Mouse (Mus musculus) thymus, postnatal 14 days (tissue): ENCODE data around the gene Ppp1r12a.

Experiments used
- DNase-seq: peaks from one replicate; pipeline ENCODE4 v3.0.0; 2021

The Ppp1r12a gene

GRCm38 (mm10) chr10:108292651-108293050 is 130.7 kb downstream of the Ppp1r12a start:
- no peak for DNase-seq

- DNase-seq: no peak
Observed at GRCm38 (mm10) chr10:108293620-108294195, 131.7 kb downstream of the Ppp1r12a start.

- DNase-seq: no peak
Observed at GRCm38 (mm10) chr10:108294766-108295165, 132.8 kb downstream of the Ppp1r12a start.

GRCm38 (mm10) chr10:108296446-108296845 is 134.5 kb downstream of the Ppp1r12a start:
- DNase-seq: no peak

- no peak for DNase-seq
Observed at GRCm38 (mm10) chr10:108298261-108298660, 136.3 kb downstream of the Ppp1r12a start.

- no peak for DNase-seq
Observed at GRCm38 (mm10) chr10:108298841-108299545, 137.0 kb downstream of the Ppp1r12a start.

GRCm38 (mm10) chr10:108299828-108300227 is 137.8 kb downstream of the Ppp1r12a start:
- DNase-seq: no peak

- peak; percentile 77 for DNase-seq
Observed at GRCm38 (mm10) chr10:108300843-108301242, 138.8 kb downstream of the Ppp1r12a start.

- DNase-seq: no peak
Observed at GRCm38 (mm10) chr10:108307772-108308171, 145.8 kb downstream of the Ppp1r12a start.

- DNase-seq: no peak
Observed at GRCm38 (mm10) chr10:108310195-108310594, 148.2 kb downstream of the Ppp1r12a start.

GRCm38 (mm10) chr10:108311396-108311795 is 149.4 kb downstream of the Ppp1r12a start:
- DNase-seq: no peak

- no peak for DNase-seq
Observed at GRCm38 (mm10) chr10:108313845-108314244, 151.9 kb downstream of the Ppp1r12a start.

- DNase-seq: no peak
Observed at GRCm38 (mm10) chr10:108314396-108314795, 152.4 kb downstream of the Ppp1r12a start.

- DNase-seq: no peak
Observed at GRCm38 (mm10) chr10:108315236-108315635, 153.2 kb downstream of the Ppp1r12a start.

- no peak for DNase-seq
Observed at GRCm38 (mm10) chr10:108328356-108328755, 166.4 kb downstream of the Ppp1r12a start.

GRCm38 (mm10) chr10:108328983-108329382 is 167.0 kb downstream of the Ppp1r12a start:
- no peak for DNase-seq

GRCm38 (mm10) chr10:108329771-108330170 is 167.8 kb downstream of the Ppp1r12a start:
- no peak for DNase-seq

GRCm38 (mm10) chr10:108330964-108331363 is 169.0 kb downstream of the Ppp1r12a start:
- DNase-seq: no peak

- DNase-seq: peak; percentile 33
Observed at GRCm38 (mm10) chr10:108331784-108332561, 170.0 kb downstream of the Ppp1r12a start, which contains the start of gene Pawr. Gene Pawr, plus strand, starts transcription at chr10:108332121.

- DNase-seq: peak; percentile 14
Observed at GRCm38 (mm10) chr10:108332571-108333541, 170.9 kb downstream of the Ppp1r12a start.

GRCm38 (mm10) chr10:108333642-108334041 is 171.6 kb downstream of the Ppp1r12a start:
- DNase-seq: no peak
